Mouse (Mus musculus): ENCODE data around the gene Wdr1.

DNA sequence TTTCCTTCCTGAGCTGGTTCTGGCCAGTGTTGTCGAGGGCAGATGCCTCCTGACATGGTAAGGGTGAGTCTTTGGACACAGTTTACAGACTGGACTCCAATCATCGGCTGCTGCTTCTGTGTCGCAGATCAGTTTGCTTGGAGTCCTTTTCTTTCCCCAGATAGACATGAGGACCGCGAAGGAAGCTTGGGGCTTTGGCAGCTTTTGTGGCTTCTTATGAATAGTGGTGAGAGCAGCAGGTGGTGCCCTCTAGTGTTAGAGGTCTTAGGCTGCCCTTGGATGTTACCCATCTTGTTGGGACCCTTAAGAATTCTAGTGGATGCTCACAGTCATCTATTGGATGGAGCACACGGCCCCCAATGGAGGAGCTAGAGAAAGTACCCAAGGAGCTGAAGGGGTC lies 46.8 kb downstream of the Wdr1 start:
- TF ChIP-seq E2F4 (IDR thresholded peaks at IDR 0.05; ENCODE audit: insufficient read depth), result no peak
- no peak for TF ChIP-seq POLR2A (IDR thresholded peaks at IDR 0.05; ENCODE audit: insufficient read length, low read depth)
- TF ChIP-seq MAX (IDR thresholded peaks at IDR 0.05; ENCODE audit: low read depth), result no peak
- no peak for TF ChIP-seq POLR2AphosphoS2 (IDR thresholded peaks at IDR 0.05; ENCODE audit: insufficient read length, low read depth)
- TF ChIP-seq CEBPB (IDR thresholded peaks at IDR 0.05; ENCODE audit: insufficient read depth, poor library complexity, severe bottlenecking), result no peak
- TF ChIP-seq MYOD1 (IDR thresholded peaks at IDR 0.05; ENCODE audit: control insufficient read depth in 1 of 3, insufficient read length in 2 of 3, low read depth in 2 of 3), result no peak

All from myocyte (in vitro differentiated cells).